Mouse (Mus musculus): ENCODE data around the gene Rbm24. TPM values are rescaled to one million over a fixed set of nuclear protein-coding genes. Genes with fewer than 3 reads are reported as not detected.

Rbm24 gene
- not detected in 2 replicates for polyA plus RNA-seq (2012; ENCODE audit: insufficient read depth, insufficient read length, low replicate concordance, missing spikeins)

DNA sequence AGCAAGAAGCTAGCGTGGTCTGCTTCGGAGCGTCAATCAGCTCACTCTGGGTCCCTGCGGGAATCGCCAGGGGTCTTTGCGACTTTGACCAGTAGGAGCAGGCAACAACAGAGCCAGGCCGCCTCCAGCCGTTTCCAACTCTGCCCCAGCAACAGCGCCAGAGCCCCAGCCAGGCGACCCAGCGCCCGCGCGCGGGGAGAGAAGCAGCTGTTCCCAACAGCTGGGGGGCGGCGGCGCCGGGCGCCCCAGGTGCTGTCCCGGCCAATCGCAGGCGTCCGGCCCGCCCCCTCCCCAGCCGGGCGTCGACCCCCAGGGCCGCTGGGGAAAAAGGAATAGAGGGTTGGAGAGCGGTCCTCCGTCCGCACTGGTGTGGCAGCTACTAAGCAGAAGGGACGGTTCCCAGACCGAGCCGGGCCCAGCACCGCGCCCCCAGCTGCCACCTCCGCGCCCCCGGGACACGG lies at the start of gene Rbm24:
TSS of gene Rbm24 (plus strand) at position 294 of the 461 bp plus-strand sequence.
- no peak within 1 kb of the TSS for H3K27ac ChIP-seq (ENCODE audit: insufficient read depth, low read depth, low read length)

GRCm38 (mm10) chr13:46372884-46373283 lies 45.4 kb upstream of the Rbm24 start:
- WGBS = 72% methylated on average over 7 of the region's 7 CpGs
- TF ChIP-seq CTCF (IDR thresholded peaks at IDR 0.05; ENCODE audit: insufficient read depth, low read depth, low read length) = no peak
- no peak for TF ChIP-seq POLR2A (IDR thresholded peaks at IDR 0.05; ENCODE audit: insufficient read depth, low read depth, low read length)
- no peak overlapping the region for H3K4me3 ChIP-seq (ENCODE audit: insufficient read depth, low read depth, low read length)
- no peaks in the 10 kb centered on the region for H3K4me1 ChIP-seq (ENCODE audit: control insufficient read depth, insufficient read depth, low read length)
- H3K27ac ChIP-seq (ENCODE audit: insufficient read depth, low read depth, low read length) = no peak overlapping the region

More for the DNA sequence above, at the start of gene Rbm24:
- Histone ChIP-seq H3K4me1 (ENCODE audit: control insufficient read depth, insufficient read depth, low read length) (0 out of 2 replicates have a peak, but pooled peaks cover 7% of the 10 kb centered on the region), H3K4me3 (ENCODE audit: insufficient read depth, low read depth, low read length) (peak within 1 kb of the TSS; percentile 56)
- 1% methylated on average over 41 of the region's 41 CpGs for WGBS
- TF ChIP-seq CTCF (IDR thresholded peaks at IDR 0.05; ENCODE audit: insufficient read depth, low read depth, low read length) (no peak), POLR2A (IDR thresholded peaks at IDR 0.05; ENCODE audit: insufficient read depth, low read depth, low read length) (no peak)

GRCm38 (mm10) chr13:46375371-46375770 lies 42.9 kb upstream of the Rbm24 start:
- H3K4me3 ChIP-seq (ENCODE audit: insufficient read depth, low read depth, low read length) = no peak overlapping the region
- TF ChIP-seq CTCF (IDR thresholded peaks at IDR 0.05; ENCODE audit: insufficient read depth, low read depth, low read length) = no peak
- TF ChIP-seq POLR2A (IDR thresholded peaks at IDR 0.05; ENCODE audit: insufficient read depth, low read depth, low read length) = no peak
- H3K27ac ChIP-seq (ENCODE audit: insufficient read depth, low read depth, low read length) = no peak overlapping the region
- no peaks in the 10 kb centered on the region for H3K4me1 ChIP-seq (ENCODE audit: control insufficient read depth, insufficient read depth, low read length)
- WGBS = 33% methylated on average over 1 of the region's 1 CpGs

- TF ChIP-seq POLR2A (IDR thresholded peaks at IDR 0.05; ENCODE audit: insufficient read depth, low read depth, low read length) (no peak), CTCF (IDR thresholded peaks at IDR 0.05; ENCODE audit: insufficient read depth, low read depth, low read length) (no peak)
- WGBS = 84% methylated on average over 8 of the region's 8 CpGs
- Histone ChIP-seq H3K4me3 (ENCODE audit: insufficient read depth, low read depth, low read length) (no peak overlapping the region), H3K27ac (ENCODE audit: insufficient read depth, low read depth, low read length) (no peak overlapping the region), H3K4me1 (ENCODE audit: control insufficient read depth, insufficient read depth, low read length) (no peaks in the 10 kb centered on the region)
Observed at GRCm38 (mm10) chr13:46387396-46387795, 30.8 kb upstream of the Rbm24 start.

DNA sequence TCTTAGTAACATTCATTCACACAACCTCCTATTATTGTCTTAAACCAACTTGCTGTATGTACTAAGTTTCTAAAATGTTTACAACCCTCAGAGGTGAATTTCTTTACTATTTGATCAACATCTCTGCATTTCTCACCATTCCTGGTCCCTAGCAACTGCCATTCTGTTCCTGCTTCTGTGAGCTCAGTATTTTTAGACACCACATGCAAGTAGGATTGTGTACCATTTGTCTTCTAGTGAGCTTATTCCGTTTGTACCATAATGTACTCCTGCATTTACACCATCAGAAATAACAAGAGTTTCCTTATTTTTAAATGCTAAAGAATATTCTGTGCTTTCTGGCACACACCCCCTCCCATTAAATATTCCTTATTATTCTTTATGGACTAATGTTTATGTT lies 26.6 kb upstream of the Rbm24 start:
- WGBS = 56% methylated on average over 1 of the region's 1 CpGs
- H3K4me3 ChIP-seq (ENCODE audit: insufficient read depth, low read depth, low read length) = no peak overlapping the region
- no peaks in the 10 kb centered on the region for H3K4me1 ChIP-seq (ENCODE audit: control insufficient read depth, insufficient read depth, low read length)
- H3K27ac ChIP-seq (ENCODE audit: insufficient read depth, low read depth, low read length) = no peak overlapping the region
- TF ChIP-seq POLR2A (IDR thresholded peaks at IDR 0.05; ENCODE audit: insufficient read depth, low read depth, low read length) (no peak), CTCF (IDR thresholded peaks at IDR 0.05; ENCODE audit: insufficient read depth, low read depth, low read length) (no peak)

- WGBS = 86% methylated on average over 4 of the region's 4 CpGs
- no peak for TF ChIP-seq CTCF (IDR thresholded peaks at IDR 0.05; ENCODE audit: insufficient read depth, low read depth, low read length)
- no peak for TF ChIP-seq POLR2A (IDR thresholded peaks at IDR 0.05; ENCODE audit: insufficient read depth, low read depth, low read length)
Observed at GRCm38 (mm10) chr13:46392893-46393292, 25.3 kb upstream of the Rbm24 start.

DNA sequence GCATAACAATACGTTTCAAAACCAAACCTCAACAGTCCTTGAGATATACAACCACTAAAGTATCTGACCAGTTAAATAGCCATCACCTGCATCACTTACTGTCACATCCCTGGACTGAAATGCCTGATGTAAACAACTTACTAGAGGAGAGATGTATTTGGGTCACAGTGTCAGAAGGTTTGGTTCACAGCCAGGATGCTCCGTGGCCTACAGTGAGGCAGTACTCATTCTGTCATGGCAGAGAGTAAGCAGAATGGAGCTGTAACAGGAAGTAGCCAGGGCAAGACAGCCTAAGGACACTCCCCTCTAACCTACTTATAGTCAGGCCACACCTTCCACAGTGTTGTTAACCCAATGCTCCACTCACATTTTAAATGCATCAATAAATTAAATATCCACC lies 24.3 kb upstream of the Rbm24 start:
- Histone ChIP-seq H3K4me3 (ENCODE audit: insufficient read depth, low read depth, low read length) (no peak overlapping the region), H3K4me1 (ENCODE audit: control insufficient read depth, insufficient read depth, low read length) (no peaks in the 10 kb centered on the region), H3K27ac (ENCODE audit: insufficient read depth, low read depth, low read length) (no peak overlapping the region)
- TF ChIP-seq POLR2A (IDR thresholded peaks at IDR 0.05; ENCODE audit: insufficient read depth, low read depth, low read length) = no peak
- no peak for TF ChIP-seq CTCF (IDR thresholded peaks at IDR 0.05; ENCODE audit: insufficient read depth, low read depth, low read length)
- WGBS = 82% methylated on average over 2 of the region's 2 CpGs

More at GRCm38 (mm10) chr13:46392893-46393292, 25.3 kb upstream of the Rbm24 start:
- no peaks in the 10 kb centered on the region for H3K4me1 ChIP-seq (ENCODE audit: control insufficient read depth, insufficient read depth, low read length)
- no peak overlapping the region for H3K27ac ChIP-seq (ENCODE audit: insufficient read depth, low read depth, low read length)
- H3K4me3 ChIP-seq (ENCODE audit: insufficient read depth, low read depth, low read length) = no peak overlapping the region

GRCm38 (mm10) chr13:46397235-46397634 lies 21.0 kb upstream of the Rbm24 start:
- TF ChIP-seq POLR2A (IDR thresholded peaks at IDR 0.05; ENCODE audit: insufficient read depth, low read depth, low read length) = no peak
- TF ChIP-seq CTCF (IDR thresholded peaks at IDR 0.05; ENCODE audit: insufficient read depth, low read depth, low read length) = no peak
- H3K4me3 ChIP-seq (ENCODE audit: insufficient read depth, low read depth, low read length) = no peak overlapping the region
- H3K4me1 ChIP-seq (ENCODE audit: control insufficient read depth, insufficient read depth, low read length) = no peaks in the 10 kb centered on the region
- H3K27ac ChIP-seq (ENCODE audit: insufficient read depth, low read depth, low read length) = no peak overlapping the region
- 96% methylated on average over 3 of the region's 3 CpGs for WGBS

DNA sequence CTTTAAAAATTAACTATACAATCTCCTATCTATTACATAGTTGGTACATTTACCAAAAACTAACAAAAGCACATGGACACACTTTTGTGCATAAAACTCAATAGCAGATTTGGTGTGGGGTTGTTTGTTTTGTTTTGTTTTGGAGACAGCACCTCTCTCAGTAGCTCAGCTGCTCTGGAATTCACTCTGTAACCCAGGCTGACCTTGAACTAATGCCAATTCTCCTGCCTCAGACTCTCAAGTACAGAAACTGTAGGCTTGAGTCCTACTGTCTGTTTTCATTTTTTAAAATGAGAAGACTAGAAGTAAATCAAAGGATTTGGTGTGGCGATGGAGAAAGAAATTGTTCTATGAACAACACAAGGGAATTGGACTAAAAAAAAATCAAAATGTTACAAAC lies 11.1 kb upstream of the Rbm24 start:
- no peaks in the 10 kb centered on the region for H3K4me1 ChIP-seq (ENCODE audit: control insufficient read depth, insufficient read depth, low read length)
- 91% methylated on average over 1 of the region's 1 CpGs for WGBS
- no peak for TF ChIP-seq CTCF (IDR thresholded peaks at IDR 0.05; ENCODE audit: insufficient read depth, low read depth, low read length)
- TF ChIP-seq POLR2A (IDR thresholded peaks at IDR 0.05; ENCODE audit: insufficient read depth, low read depth, low read length) = no peak
- no peak overlapping the region for H3K4me3 ChIP-seq (ENCODE audit: insufficient read depth, low read depth, low read length)
- no peak overlapping the region for H3K27ac ChIP-seq (ENCODE audit: insufficient read depth, low read depth, low read length)

GRCm38 (mm10) chr13:46412247-46412646 lies 6.0 kb upstream of the Rbm24 start:
- H3K4me3 ChIP-seq (ENCODE audit: insufficient read depth, low read depth, low read length) = no peak overlapping the region
- H3K27ac ChIP-seq (ENCODE audit: insufficient read depth, low read depth, low read length) = no peak overlapping the region
- H3K4me1 ChIP-seq (ENCODE audit: control insufficient read depth, insufficient read depth, low read length) = no peaks in the 10 kb centered on the region
- no peak for TF ChIP-seq POLR2A (IDR thresholded peaks at IDR 0.05; ENCODE audit: insufficient read depth, low read depth, low read length)
- TF ChIP-seq CTCF (IDR thresholded peaks at IDR 0.05; ENCODE audit: insufficient read depth, low read depth, low read length) = no peak

Measured in olfactory bulb, adult 2 months (tissue).